Mouse (Mus musculus): ENCODE results near the gene Gon7. TPM values are rescaled to one million over a fixed set of nuclear protein-coding genes. Genes with fewer than 3 reads are reported as not detected.

Gon7 gene
- total RNA-seq (2021) = 10 to 100 TPM in 1 of 2 experiments, 1 to 10 TPM in 1; 9.3 to 10.6 TPM
- long read RNA-seq, experiment 1, transcript Gon7-201 (2 exons, 1,152 nt) = major isoform, 7 of 8 reads
- long read RNA-seq, experiment 1, partial matches to known transcripts = 0 of 8 reads
- long read RNA-seq, experiment 1, other reads (novel, unspliced or antisense) = 1 of 8 reads
- long read RNA-seq, experiment 2, transcript Gon7-201 (2 exons, 1,152 nt) = major isoform, 7 of 7 reads
- long read RNA-seq, experiment 2, partial matches to known transcripts = 0 of 7 reads
- long read RNA-seq, experiment 2, other reads (novel, unspliced or antisense) = 0 of 7 reads

DNA sequence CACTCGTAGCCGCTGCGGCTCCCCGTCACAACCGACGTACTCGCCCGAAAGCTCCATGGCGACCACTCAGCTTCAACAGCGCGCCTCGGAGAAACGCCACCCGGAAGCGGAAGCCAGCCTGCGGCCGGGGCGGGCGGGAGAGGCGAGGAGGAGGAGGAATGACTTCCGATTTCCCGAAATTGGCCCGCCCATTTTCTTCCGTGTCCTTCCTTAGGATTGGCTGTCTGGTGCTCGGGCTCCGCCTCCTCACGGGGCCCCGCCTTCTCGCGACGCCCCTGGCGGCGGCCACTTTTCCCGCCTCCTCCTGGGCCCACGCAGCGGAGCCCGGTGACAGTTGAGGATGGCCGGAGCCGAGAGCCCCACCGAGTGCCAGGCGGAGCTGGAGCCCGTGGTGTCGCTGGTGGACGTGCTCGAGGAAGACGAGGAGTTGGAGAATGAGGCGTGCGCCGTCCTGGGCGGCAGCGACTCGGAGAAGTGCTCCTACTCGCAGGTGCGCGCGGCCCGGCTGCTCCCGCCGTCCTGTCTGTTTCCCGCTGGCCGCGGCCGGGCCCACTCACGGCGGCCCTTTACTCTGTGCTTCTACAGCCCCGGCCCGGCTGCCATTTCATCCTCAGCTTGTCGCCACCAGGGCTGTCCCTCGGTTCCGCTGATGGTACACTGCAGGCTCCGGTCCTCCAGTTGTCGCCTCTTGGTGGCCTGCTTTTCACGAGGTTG lies at the start of gene Gon7, which contains the start of the genes Gm28051 and Ubr7:
Gene Gon7, minus strand, starts transcription at position 115 of the 714 bp plus-strand sequence.
Gene Gm28051, minus strand, starts transcription at position 77 of the 714 bp plus-strand sequence.
Gene Ubr7, plus strand, starts transcription at position 279 of the 714 bp plus-strand sequence.
- DNase-seq = peak; percentile 95 to 97
- intact Hi-C loops (cut with DNase I) = loop anchor here (5.0 kb wide), 1 partner anchor 119 kb away; the partner anchor contains the start of gene Btbd7

DNA sequence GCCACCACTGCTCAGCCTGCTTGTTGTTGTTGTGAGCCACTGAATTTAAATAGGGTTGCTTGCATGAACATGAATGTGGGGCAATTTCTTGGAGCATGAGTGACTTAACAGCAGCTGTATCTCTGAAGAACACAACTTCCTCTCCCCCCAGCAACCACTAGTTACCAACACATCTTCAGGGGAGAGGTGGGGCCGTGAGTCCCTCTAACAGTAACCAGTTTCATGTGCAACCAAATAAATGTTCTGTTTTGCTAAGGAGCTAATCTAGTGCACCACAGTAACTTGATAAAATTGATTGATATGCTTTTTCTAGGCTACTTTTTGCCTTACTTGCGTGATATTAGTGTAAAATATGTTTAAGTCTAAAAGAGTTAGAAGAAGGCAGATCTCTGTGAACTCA lies 41.9 kb upstream of the Gon7 start:
- DNase-seq = no peak
- intact Hi-C loops (cut with DNase I) = loop anchor here (10.0 kb wide), 1 partner anchor 265 kb away; no protein-coding TSS in a partner anchor

DNA sequence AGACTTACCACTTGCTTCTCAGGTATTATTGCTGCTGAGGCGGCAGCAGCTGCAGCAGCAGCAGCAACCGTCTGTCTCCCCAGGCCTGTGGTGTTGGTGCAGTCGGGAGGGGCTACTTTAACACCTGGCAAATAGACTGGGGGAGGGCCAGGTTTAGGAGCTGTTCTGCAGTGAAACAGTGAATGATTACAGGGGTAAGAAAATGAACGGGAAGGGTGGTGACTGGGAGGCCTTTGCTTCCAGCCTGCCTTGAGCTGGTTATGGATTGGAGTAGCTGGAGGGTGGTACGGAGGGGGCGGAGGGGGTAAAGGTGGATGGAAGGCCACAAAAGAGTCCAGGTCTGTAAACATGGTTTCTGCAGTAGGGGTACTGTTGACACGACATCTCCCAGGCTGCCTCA lies 30.3 kb upstream of the Gon7 start:
- no peak for DNase-seq
- intact Hi-C loops (cut with DNase I) = no loop called here

DNA sequence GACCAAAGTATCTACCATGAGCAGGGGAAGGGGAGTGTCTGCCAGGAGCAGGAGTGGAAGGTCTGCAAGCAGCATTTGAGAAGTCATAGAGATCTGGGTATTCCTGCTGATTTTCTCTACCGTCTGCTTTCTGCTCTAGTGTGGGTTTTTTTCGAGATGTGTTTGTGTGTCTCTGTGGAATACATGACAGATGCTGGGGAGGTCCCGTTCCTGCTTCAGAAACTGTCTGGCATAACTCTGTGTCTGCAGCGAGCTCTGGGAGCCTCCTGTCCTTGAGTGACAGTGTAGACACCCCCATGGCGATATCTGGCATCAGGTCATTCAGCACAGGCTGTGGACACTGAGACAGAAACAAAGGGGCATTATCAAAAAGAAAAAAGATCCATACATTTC lies 28.0 kb upstream of the Gon7 start:
- intact Hi-C loops (cut with DNase I) = no loop called here
- no peak for DNase-seq

DNA sequence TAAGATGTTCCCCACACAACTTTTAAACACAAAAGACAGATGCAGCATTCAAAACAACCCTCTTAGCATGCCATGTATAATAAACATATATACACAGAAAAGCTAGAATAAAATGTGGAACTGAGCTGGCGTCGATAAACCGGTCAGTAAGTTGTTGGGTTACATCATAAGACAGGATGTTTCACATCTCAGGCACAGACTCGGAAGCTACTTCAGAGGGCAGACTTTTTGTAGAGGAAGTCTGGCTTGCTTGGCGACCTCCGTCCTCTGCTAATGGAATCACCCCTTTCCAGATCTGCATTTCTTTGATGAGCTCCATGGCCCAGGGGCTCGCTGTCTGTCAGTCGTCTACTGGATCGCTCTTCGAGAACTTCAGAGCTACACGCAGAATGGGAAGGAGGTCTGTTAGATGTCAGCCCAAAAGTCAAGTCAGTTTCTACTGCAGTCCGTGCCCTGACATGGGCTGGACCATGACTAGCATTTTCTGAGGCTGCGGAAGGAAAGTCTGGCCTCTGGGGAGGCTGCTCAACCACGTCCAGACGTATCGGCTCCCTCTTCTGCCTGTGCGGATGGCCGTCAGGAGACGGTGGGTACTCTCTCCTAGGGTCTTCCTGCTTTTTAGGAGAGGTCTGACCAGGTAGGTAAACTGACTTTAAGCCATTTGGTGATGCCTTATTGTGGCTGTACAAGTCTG lies 27.4 kb upstream of the Gon7 start:
- intact Hi-C loops (cut with DNase I) = no loop called here
- DNase-seq = no peak

DNA sequence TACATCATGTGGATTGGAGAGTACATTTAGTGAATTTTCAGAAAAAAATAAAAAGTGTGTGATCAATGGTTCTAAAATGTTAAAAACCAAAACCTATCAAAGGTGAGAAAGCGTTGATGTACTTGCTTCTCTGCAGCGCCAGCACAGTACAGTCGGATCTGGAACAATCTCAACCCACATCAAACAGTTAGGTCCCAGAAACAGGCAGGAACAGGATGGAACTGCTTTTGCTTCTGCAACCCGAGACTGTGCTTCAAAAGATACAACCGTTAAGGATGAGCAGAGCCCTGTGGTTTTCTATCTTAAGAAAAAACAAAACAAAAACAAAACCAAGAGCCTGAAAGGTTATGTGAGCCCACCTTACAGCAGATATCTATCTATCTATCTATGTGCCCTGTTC lies 25.2 kb upstream of the Gon7 start:
- intact Hi-C loops (cut with DNase I) = no loop called here
- no peak for DNase-seq

DNA sequence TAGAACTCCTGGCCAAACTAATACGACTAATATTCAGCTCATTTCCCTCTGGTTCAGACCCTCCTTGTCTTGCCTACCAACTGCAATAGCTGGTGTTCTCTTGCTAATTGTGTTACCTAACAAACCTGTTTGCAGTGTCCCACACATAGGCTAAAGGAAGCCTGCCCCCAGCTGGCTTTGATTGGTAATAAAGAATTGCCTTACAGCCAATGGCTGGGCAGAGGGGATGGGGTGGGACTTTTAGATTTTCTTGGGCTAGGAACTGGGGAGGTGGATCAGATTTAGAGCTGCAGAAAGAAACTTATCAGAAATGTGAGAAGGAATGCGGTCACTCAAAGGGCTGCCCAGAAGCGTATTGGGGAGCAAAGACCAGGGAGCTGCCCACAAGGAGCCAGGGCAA lies 21.8 kb upstream of the Gon7 start:
- DNase-seq = no peak
- intact Hi-C loops (cut with DNase I) = no loop called here

DNA sequence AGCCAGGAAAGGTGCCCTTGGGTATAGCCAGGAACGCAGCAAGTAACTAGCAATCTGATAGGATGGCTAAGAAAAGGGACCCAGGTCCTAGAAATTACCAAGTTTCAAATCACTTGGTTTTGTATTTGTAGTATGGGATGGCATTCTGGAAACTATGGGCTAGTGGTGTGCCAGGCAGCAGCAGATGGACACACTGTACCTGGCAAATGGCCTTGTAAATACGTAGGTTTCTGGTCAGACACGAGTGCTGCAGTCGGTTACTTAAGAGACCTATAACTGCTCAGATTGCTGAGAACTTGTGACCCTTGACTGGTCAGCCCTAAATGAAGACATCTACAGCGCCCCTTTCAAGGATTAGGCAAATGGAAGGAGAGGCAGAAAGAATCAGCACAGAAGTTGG lies 20.5 kb upstream of the Gon7 start:
- DNase-seq = no peak
- intact Hi-C loops (cut with DNase I) = no loop called here

DNA sequence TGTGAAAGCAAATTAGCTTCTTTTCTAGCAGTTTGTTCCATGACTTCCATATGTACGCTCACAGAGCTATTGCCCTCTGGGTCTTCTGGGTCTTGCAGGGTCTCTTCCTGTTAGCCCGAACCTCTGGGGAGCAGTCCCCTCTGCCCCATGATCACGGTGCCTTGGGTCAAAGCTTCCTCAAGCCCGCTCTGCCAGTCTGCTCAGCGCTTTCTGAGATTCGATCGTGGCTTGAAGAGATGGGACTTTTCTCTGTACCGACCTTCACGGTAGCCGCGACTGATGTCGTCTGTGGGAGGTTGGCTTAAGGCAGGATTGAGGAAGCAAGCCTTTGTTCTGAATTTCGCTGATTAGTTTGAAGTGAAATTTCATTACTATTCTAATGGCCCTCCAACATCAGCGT lies 18.4 kb upstream of the Gon7 start:
- DNase-seq = no peak
- intact Hi-C loops (cut with DNase I) = no loop called here

DNA sequence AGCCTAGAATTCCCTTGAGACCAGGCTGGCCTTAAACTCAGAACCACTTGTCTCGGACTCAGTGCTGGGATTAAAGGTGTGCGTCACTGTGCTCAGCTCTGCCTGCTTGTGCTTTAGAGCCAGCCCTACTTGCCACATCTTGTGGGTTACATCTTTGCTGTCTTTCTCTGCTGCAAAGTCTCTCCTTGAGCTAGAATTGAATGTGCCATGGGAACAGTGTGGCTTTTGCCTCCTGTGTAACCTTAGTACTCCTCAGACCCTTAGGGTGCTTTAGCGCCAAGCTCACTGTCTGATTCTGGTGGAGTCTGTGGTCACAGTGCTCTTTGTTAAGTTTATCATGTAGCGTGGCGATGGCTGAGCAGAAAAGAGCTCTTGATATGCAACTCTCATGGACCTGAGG lies 15.1 kb upstream of the Gon7 start:
- no peak for DNase-seq
- intact Hi-C loops (cut with DNase I) = no loop called here

DNA sequence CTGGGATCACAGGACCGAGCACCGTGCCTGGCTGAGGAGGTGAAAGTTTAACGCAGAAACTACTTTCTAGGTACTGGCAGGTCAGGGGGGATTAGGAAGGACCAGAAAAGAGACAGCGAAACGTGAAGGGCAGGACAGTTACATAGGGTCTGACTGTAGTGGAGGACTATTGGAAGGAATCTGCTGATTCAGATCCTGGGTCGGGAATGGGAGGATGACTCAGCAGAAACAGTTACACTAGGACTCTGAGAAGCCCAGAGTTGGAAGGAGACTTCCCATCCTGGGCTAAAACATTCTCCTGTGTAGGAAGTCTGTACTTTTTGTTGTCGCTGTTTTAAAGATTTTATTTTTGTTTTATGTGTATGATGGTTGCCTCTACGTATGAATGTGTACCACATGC lies 14.0 kb upstream of the Gon7 start:
- DNase-seq = no peak
- intact Hi-C loops (cut with DNase I) = no loop called here

DNA sequence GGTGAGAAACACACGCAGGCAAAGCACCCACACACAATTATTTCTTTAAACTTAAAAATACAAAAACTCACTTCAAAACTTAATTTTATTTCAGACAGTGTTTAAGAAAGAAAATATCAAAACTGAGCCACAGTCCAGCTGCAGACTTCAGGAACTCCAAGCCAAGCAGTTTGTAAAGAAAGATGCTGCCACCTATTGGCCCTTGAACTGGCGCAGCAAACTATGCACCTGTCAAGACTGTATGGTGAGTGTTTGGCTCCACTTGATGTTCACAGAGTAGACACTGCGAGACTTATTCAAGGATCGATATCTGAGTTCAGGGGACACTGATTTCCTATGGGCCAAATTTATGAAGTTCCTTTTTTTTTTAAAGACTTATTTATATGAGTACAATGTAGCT lies 11.4 kb upstream of the Gon7 start:
- intact Hi-C loops (cut with DNase I) = no loop called here

DNA sequence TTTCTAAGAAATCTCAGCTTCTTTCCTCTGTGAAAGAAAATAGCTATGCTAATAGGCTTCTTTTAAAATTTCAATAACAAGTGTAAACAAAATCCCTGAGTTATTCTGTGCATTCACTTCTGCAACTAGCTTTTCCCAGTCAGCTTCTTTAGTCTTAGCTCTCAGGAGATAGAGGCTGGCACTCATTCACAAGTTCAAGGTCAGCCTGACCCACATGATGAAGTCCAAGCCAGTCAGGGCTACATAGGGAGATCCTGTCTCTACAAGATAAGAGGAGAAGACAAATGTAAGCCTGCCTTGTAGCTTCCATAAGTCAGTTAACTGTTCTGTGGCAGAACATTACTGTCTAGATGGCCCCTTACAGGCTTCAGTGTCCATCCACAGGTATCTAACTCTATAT lies 6.1 kb upstream of the Gon7 start:
- intact Hi-C loops (cut with DNase I) = no loop called here
- DNase-seq = no peak

More for the DNA sequence above, 11.4 kb upstream of the Gon7 start:
- DNase-seq = no peak

DNA sequence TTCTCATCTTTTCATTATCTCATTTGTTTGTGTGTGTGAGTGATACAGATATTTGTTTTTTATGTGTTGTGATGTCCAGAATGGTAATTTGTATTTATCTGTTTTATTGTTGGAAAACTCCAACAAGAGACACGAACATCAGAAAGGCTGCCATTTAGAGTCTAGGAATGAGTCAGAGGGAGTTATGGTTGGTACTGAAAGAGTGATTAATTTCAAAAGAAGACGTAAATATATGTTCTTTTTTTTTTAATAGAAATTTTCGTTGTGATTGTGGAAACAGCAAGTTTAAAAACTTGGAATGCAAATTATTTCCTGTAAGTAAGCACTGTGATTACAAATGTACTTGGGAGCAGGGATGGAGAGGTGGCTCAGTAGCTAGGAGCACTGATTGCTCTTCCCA lies 4.1 kb upstream of the Gon7 start:
- intact Hi-C loops (cut with DNase I) = no loop called here
- no peak for DNase-seq

DNA sequence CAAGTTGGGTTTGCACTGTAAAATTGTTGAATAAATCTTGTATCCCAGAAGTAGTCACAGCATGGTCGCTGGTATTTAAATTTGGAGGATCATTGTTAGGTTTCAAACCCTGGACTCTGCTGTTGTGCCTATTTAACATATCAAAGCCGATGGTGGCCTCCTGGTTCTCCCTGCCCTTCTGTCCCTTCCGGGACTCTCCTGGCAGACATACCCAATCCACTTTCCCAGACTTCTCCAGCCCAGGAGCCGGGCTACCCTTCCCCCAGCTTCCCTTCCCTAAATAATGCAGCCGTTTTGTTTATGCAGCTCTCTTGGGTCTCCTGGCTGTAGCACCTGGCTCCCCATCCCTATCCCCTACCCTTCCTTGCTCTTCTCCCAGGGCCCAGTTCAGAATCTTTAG lies 1.3 kb upstream of the Gon7 start:
- no peak for DNase-seq
- intact Hi-C loops (cut with DNase I) = loop anchor here (5.0 kb wide), 1 partner anchor 118 kb away; the partner anchor contains the start of gene Btbd7

DNA sequence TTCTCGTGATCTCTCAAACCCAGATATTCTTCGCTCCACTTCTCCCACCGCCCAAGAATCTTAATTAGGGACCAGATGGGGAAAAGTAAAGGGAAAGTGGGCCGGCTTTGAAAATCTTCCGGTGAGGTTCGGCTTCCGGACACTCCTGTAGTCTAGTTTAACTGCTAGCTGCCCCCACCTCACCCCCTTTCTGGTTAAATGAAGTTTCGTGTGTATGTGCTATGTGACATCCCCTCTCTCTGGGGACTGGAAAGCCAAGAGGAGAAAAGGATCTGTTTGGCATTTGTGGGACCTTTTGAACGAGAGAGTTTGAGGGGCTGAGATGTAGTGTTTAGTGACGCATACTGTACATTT lies 777 bp upstream of the Gon7 start, which contains the start of gene Gm20604:
Gene Gm20604, minus strand, starts transcription at position 270 of the 354 bp plus-strand sequence.
- DNase-seq = no peak

DNA sequence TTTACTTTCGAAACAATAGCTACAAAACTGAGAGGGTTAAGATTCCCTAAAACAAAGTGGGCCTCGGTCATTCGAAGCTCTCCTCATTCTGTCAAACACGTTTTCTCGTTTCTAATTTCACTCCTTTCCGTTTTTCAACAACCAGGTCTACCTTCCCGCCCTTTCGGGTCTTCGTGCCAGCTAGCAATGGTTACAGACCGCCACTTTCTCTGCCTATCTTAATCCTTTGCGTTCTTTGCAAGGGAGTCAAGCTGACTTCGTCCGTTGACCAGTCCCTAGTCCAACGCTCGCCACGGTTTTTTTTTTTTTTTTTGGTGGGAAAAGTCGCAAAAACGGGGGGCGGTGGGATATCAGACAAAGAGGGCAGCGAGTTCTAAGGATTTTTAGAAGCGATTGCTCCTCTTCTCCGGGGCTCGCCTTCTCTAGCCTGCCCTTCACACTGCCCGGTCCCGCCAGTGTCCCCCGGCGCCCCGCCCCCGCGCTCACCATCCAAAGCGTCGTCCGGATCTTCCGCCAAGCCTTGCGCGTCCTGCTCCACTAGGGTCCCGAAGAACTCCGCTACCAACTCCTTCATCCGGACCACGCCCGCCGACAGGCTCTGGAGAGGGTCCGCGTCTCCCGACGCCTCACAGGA lies 431 bp downstream of the Gon7 start:
- DNase-seq = peak in 1 of 2 experiments; percentile 20
- intact Hi-C loops (cut with DNase I) = loop anchor here (5.0 kb wide), 1 partner anchor 120 kb away; the partner anchor contains the start of gene Btbd7

More for the DNA sequence above, 777 bp upstream of the Gon7 start, which contains the start of gene Gm20604:
- intact Hi-C loops (cut with DNase I) = loop anchor here (5.0 kb wide), 1 partner anchor 119 kb away; the partner anchor contains the start of gene Btbd7

DNA sequence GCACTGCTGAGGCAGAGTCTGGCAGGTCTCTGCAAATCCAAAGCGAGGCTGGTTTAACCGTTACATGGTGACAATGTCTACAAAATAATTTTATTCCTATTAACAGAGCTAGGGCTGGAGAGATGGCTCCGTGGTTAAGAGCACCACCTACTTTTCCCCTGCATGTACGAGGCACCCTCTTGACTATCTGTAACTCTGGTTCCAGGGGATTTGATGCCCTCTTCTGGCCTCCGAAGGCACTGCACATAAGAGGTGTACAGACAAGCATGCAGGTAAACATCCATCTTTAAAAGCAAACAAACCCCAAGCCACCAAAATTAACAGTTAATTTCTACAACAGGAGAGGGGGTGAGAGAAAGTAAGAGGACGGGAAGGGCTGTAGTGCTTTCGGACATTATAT lies 1.3 kb downstream of the Gon7 start:
- intact Hi-C loops (cut with DNase I) = loop anchor here (5.0 kb wide), 1 partner anchor 121 kb away; the partner anchor contains the start of gene Btbd7
- no peak for DNase-seq

DNA sequence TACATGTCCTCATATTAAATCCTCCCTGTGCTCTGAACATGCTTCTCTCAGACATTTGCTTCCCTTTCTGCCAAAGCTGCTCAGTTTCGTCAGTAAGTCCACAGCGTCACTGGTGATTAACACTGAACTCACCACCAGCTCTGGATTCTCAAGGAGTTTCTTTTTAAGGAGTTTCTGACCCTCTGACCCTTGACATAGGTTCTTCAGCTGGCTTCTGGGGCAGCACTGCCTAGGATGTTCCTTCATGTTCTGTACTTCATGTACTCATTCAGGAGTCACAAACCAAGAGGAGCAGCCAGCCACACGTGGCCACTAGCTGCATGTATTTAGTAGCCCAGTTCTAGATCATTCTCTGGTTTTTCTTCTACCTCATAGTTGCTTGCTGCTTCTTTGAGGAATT lies 9.3 kb downstream of the Gon7 start:
- no peak for DNase-seq
- intact Hi-C loops (cut with DNase I) = no loop called here

DNA sequence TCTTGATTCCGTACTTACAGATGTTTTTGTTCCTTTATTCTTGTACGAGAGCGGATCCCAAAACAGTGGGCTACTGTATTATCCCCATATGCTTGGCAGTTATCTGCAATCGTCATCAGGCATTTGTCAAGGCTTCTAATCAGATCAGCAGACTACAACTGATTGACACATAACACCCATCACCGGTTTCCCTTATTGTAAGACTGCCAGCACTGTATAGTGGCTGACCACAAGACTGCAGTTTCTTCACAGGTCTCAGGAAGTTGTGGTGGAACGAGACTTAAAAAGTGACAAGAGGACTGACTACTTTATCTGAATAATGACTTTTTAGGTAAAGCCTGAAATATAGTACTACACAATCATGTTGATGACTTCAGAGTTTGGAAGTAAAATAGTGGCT lies 12.8 kb downstream of the Gon7 start:
- intact Hi-C loops (cut with DNase I) = loop anchor here (5.0 kb wide), 1 partner anchor 132 kb away; the partner anchor contains the start of gene Btbd7
- DNase-seq = no peak

All from heart, postnatal 14 days (tissue).